Mouse (Mus musculus): ENCODE data around the gene 1810055G02Rik. TPM values are rescaled to one million over a fixed set of nuclear protein-coding genes. Genes with fewer than 3 reads are reported as not detected.
A peak's percentile ranks its signal among the peaks of the same experiment; 100 is the strongest.

Gene 1810055G02Rik
- polyA plus RNA-seq, 1 experiment from 2014 or later: 46.7 TPM

GRCm38 (mm10) chr19:3723170-3723569 is 15.1 kb downstream of the 1810055G02Rik start:
- Histone ChIP-seq H3K4me2 (ENCODE audit: low read depth) (no peak overlapping the region), H3K4me3 (ENCODE audit: low read depth, low read length) (no peak overlapping the region), H3K36me3 (ENCODE audit: control insufficient read depth, insufficient read depth, low read length) (peaks cover 3% of the 10 kb centered on the region; the same call in 1 of the 2 replicates), H3K9me3 (ENCODE audit: control insufficient read depth, low read length) (no peaks in the 10 kb centered on the region), H3K9ac (ENCODE audit: low read length) (no peak overlapping the region), H3K27ac (ENCODE audit: low read depth, low read length) (no peak overlapping the region), H3K27me3 (ENCODE audit: control insufficient read depth, insufficient read depth, low read length) (no peaks in the 10 kb centered on the region), H3K4me1 (ENCODE audit: control insufficient read depth, insufficient read depth, low read length) (no peaks in the 10 kb centered on the region; the same call in 1 of the 2 replicates)
- no peak for DNase-seq (ENCODE audit: low spot score)
- no peak for ATAC-seq (ENCODE audit: insufficient read depth, low FRiP score, low TSS enrichment)
- 91% methylated on average over 9 of the region's 9 CpGs for WGBS

GRCm38 (mm10) chr19:3723904-3724303 is 15.8 kb downstream of the 1810055G02Rik start:
- DNase-seq (ENCODE audit: low spot score): no peak
- Histone ChIP-seq H3K9me3 (ENCODE audit: control insufficient read depth, low read length) (no peaks in the 10 kb centered on the region), H3K4me3 (ENCODE audit: low read depth, low read length) (no peak overlapping the region), H3K4me1 (ENCODE audit: control insufficient read depth, insufficient read depth, low read length) (no peaks in the 10 kb centered on the region; the same call in 1 of the 2 replicates), H3K27me3 (ENCODE audit: control insufficient read depth, insufficient read depth, low read length) (no peaks in the 10 kb centered on the region), H3K36me3 (ENCODE audit: control insufficient read depth, insufficient read depth, low read length) (no peaks in the 10 kb centered on the region), H3K27ac (ENCODE audit: low read depth, low read length) (no peak overlapping the region), H3K9ac (ENCODE audit: low read length) (no peak overlapping the region), H3K4me2 (ENCODE audit: low read depth) (no peak overlapping the region)
- no peak for ATAC-seq (ENCODE audit: insufficient read depth, low FRiP score, low TSS enrichment)
- 79% methylated on average over 4 of the region's 4 CpGs for WGBS

DNA sequence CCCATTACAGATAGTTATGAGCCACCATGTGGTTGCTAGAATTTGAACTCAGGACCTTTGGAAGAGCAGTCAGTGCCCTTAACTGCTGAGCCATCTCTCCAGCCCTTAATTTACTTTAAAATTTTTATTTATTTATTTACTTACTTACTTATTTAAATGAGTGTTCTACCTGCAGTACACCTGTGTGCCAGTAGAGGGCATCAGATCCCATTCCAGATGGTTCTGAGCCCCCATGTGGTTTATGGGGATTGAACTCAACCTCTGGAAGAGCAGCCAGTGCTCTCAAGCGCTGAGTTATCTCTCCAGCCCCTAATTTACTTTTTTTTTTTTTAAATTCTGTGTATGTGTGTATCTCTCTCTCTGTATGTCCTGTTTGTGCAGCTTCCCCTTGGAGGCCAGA is 16.7 kb downstream of the 1810055G02Rik start:
- no peaks in the 10 kb centered on the region for H3K36me3 ChIP-seq (ENCODE audit: control insufficient read depth, insufficient read depth, low read length)
- no peak overlapping the region for H3K9ac ChIP-seq (ENCODE audit: low read length)
- H3K4me1 ChIP-seq (ENCODE audit: control insufficient read depth, insufficient read depth, low read length): no peaks in the 10 kb centered on the region
- no peak overlapping the region for H3K27ac ChIP-seq (ENCODE audit: low read depth, low read length)
- H3K27me3 ChIP-seq (ENCODE audit: control insufficient read depth, insufficient read depth, low read length): no peaks in the 10 kb centered on the region
- H3K4me2 ChIP-seq (ENCODE audit: low read depth): no peak overlapping the region
- no peak for ATAC-seq (ENCODE audit: insufficient read depth, low FRiP score, low TSS enrichment)
- H3K9me3 ChIP-seq (ENCODE audit: control insufficient read depth, low read length): no peaks in the 10 kb centered on the region
- peak; percentile 43 for DNase-seq (ENCODE audit: low spot score)
- H3K4me3 ChIP-seq (ENCODE audit: low read depth, low read length): no peak overlapping the region
- WGBS: 27% methylated on average over 1 of the region's 1 CpGs

- no peaks in the 10 kb centered on the region for H3K4me1 ChIP-seq (ENCODE audit: control insufficient read depth, insufficient read depth, low read length)
- no peak overlapping the region for H3K4me3 ChIP-seq (ENCODE audit: low read depth, low read length)
- H3K27ac ChIP-seq (ENCODE audit: low read depth, low read length): no peak overlapping the region
- H3K27me3 ChIP-seq (ENCODE audit: control insufficient read depth, insufficient read depth, low read length): no peaks in the 10 kb centered on the region
- DNase-seq (ENCODE audit: low spot score) (no peak), ATAC-seq (ENCODE audit: insufficient read depth, low FRiP score, low TSS enrichment) (no peak)
- no peak overlapping the region for H3K4me2 ChIP-seq (ENCODE audit: low read depth)
- H3K9ac ChIP-seq (ENCODE audit: low read length): no peak overlapping the region
- H3K36me3 ChIP-seq (ENCODE audit: control insufficient read depth, insufficient read depth, low read length): no peaks in the 10 kb centered on the region
- 62% methylated on average over 2 of the region's 2 CpGs for WGBS
- H3K9me3 ChIP-seq (ENCODE audit: control insufficient read depth, low read length): no peaks in the 10 kb centered on the region
Measured at GRCm38 (mm10) chr19:3728901-3729300, 20.8 kb downstream of the 1810055G02Rik start.

GRCm38 (mm10) chr19:3730781-3731646 is 22.9 kb downstream of the 1810055G02Rik start:
- Histone ChIP-seq H3K27ac (ENCODE audit: low read depth, low read length) (no peak overlapping the region), H3K36me3 (ENCODE audit: control insufficient read depth, insufficient read depth, low read length) (no peaks in the 10 kb centered on the region), H3K4me1 (ENCODE audit: control insufficient read depth, insufficient read depth, low read length) (no peaks in the 10 kb centered on the region), H3K27me3 (ENCODE audit: control insufficient read depth, insufficient read depth, low read length) (no peaks in the 10 kb centered on the region), H3K4me3 (ENCODE audit: low read depth, low read length) (no peak overlapping the region), H3K9me3 (ENCODE audit: control insufficient read depth, low read length) (no peaks in the 10 kb centered on the region), H3K4me2 (ENCODE audit: low read depth) (no peak overlapping the region), H3K9ac (ENCODE audit: low read length) (no peak overlapping the region)
- 86% methylated on average over 7 of the region's 7 CpGs for WGBS
- ATAC-seq (ENCODE audit: insufficient read depth, low FRiP score, low TSS enrichment) (no peak), DNase-seq (ENCODE audit: low spot score) (no peak)

DNA sequence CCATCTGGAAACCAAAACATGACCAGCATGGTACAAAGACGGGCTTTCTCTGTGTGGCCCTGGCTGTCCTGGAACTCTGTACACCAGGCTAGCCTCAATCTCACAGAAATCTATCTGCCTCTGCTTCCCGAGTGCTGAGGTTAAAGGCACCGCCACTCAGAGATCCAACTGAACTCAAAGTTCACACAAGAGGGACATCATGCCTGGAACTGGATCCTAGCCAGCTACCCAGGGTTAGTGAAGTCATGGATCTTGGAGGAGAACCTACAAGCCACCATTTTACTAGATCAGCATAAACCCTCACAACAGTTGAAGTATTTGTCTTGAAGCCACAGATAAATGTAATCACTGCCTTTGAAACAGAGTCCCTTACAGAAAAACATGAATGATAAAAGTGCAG is 27.9 kb downstream of the 1810055G02Rik start:
- H3K36me3 ChIP-seq (ENCODE audit: control insufficient read depth, insufficient read depth, low read length): no peaks in the 10 kb centered on the region
- no peaks in the 10 kb centered on the region for H3K9me3 ChIP-seq (ENCODE audit: control insufficient read depth, low read length)
- H3K9ac ChIP-seq (ENCODE audit: low read length): no peak overlapping the region
- no peaks in the 10 kb centered on the region for H3K27me3 ChIP-seq (ENCODE audit: control insufficient read depth, insufficient read depth, low read length)
- no peak overlapping the region for H3K4me2 ChIP-seq (ENCODE audit: low read depth)
- 91% methylated on average over 3 of the region's 3 CpGs for WGBS
- ATAC-seq (ENCODE audit: insufficient read depth, low FRiP score, low TSS enrichment) (no peak), DNase-seq (ENCODE audit: low spot score) (no peak)
- H3K4me3 ChIP-seq (ENCODE audit: low read depth, low read length): no peak overlapping the region
- H3K27ac ChIP-seq (ENCODE audit: low read depth, low read length): no peak overlapping the region
- H3K4me1 ChIP-seq (ENCODE audit: control insufficient read depth, insufficient read depth, low read length): no peaks in the 10 kb centered on the region

GRCm38 (mm10) chr19:3739650-3740049 is 31.6 kb downstream of the 1810055G02Rik start:
- ATAC-seq (ENCODE audit: insufficient read depth, low FRiP score, low TSS enrichment) (no peak), DNase-seq (ENCODE audit: low spot score) (no peak)
- WGBS: 93% methylated on average over 7 of the region's 7 CpGs
- Histone ChIP-seq H3K4me1 (ENCODE audit: control insufficient read depth, insufficient read depth, low read length) (no peaks in the 10 kb centered on the region), H3K4me3 (ENCODE audit: low read depth, low read length) (no peak overlapping the region), H3K9ac (ENCODE audit: low read length) (no peak overlapping the region), H3K36me3 (ENCODE audit: control insufficient read depth, insufficient read depth, low read length) (no peaks in the 10 kb centered on the region), H3K9me3 (ENCODE audit: control insufficient read depth, low read length) (no peaks in the 10 kb centered on the region), H3K4me2 (ENCODE audit: low read depth) (no peak overlapping the region), H3K27me3 (ENCODE audit: control insufficient read depth, insufficient read depth, low read length) (no peaks in the 10 kb centered on the region), H3K27ac (ENCODE audit: low read depth, low read length) (no peak overlapping the region)

DNA sequence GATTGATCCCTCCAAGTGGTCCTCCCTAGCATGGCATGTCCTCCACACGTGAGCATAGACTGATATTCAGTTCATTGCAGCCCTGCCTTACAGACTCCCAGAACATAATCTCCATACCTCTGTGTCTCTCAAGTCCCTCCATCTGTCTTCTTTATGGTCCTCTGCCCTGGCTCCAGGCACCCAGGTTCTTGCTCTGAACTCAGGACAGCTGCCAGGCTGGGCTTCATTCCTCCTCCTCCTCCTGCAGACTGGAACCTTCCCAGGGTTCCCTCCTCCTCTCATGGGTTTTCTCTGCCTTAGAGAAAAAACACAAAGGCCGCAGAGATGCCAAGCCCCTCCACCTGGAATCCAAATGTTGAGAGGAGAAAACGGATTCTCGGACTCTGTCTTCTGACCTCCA is 34.6 kb downstream of the 1810055G02Rik start:
- no peaks in the 10 kb centered on the region for H3K4me1 ChIP-seq (ENCODE audit: control insufficient read depth, insufficient read depth, low read length)
- 58% methylated on average over 4 of the region's 4 CpGs for WGBS
- ATAC-seq (ENCODE audit: insufficient read depth, low FRiP score, low TSS enrichment) (no peak), DNase-seq (ENCODE audit: low spot score) (peak; percentile 34)
- H3K9me3 ChIP-seq (ENCODE audit: control insufficient read depth, low read length): no peaks in the 10 kb centered on the region
- no peak overlapping the region for H3K27ac ChIP-seq (ENCODE audit: low read depth, low read length)
- H3K27me3 ChIP-seq (ENCODE audit: control insufficient read depth, insufficient read depth, low read length): no peaks in the 10 kb centered on the region
- H3K9ac ChIP-seq (ENCODE audit: low read length): no peak overlapping the region
- H3K4me3 ChIP-seq (ENCODE audit: low read depth, low read length): no peak overlapping the region
- no peak overlapping the region for H3K4me2 ChIP-seq (ENCODE audit: low read depth)
- H3K36me3 ChIP-seq (ENCODE audit: control insufficient read depth, insufficient read depth, low read length): no peaks in the 10 kb centered on the region

DNA sequence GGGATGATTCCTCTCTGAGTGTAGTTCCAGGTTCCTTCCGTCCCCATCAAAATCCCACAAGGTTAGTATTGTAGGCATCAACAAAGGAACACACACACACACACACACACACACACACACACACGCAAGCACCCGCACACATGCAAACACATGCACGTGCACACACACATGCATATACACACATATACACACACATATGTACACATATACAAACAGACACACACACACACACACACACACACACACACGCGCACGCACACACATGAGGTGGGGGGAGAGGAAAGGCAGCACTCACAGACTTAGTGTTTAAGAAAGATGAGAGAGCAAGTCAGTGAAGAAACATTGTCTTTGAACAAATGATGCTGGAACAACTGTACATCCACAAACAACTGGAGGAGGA is 35.3 kb downstream of the 1810055G02Rik start:
- Histone ChIP-seq H3K4me2 (ENCODE audit: low read depth) (no peak overlapping the region), H3K27ac (ENCODE audit: low read depth, low read length) (no peak overlapping the region), H3K4me3 (ENCODE audit: low read depth, low read length) (no peak overlapping the region), H3K36me3 (ENCODE audit: control insufficient read depth, insufficient read depth, low read length) (no peaks in the 10 kb centered on the region), H3K4me1 (ENCODE audit: control insufficient read depth, insufficient read depth, low read length) (no peaks in the 10 kb centered on the region), H3K9me3 (ENCODE audit: control insufficient read depth, low read length) (0 out of 2 replicates have a peak, but pooled peaks cover under 1% of the 10 kb centered on the region), H3K27me3 (ENCODE audit: control insufficient read depth, insufficient read depth, low read length) (no peaks in the 10 kb centered on the region), H3K9ac (ENCODE audit: low read length) (no peak overlapping the region)
- no peak for ATAC-seq (ENCODE audit: insufficient read depth, low FRiP score, low TSS enrichment)
- WGBS: 89% methylated on average over 7 of the region's 7 CpGs
- no peak for DNase-seq (ENCODE audit: low spot score)
